Mouse (Mus musculus) thymus, adult 18-20 months (tissue): ENCODE results near the gene Rln1.

Source experiments
- DNase-seq, 2 experiments: peaks; one replicate each; pipeline ENCODE4 v3.0.0; 2022; ENCODE audit warnings: mixed read lengths in 2 of 2

Rln1 gene

GRCm38 (mm10) chr19:29360251-29360650 lies 25.8 kb upstream of the Rln1 start:
- DNase-seq, result no peak

GRCm38 (mm10) chr19:29356281-29356680 lies 21.8 kb upstream of the Rln1 start:
- DNase-seq, result no peak

GRCm38 (mm10) chr19:29354895-29355877 lies 20.7 kb upstream of the Rln1 start:
- peak; percentile 71 to 73 for DNase-seq

- DNase-seq, result no peak
Observed at GRCm38 (mm10) chr19:29350991-29351390, 16.5 kb upstream of the Rln1 start.

DNA sequence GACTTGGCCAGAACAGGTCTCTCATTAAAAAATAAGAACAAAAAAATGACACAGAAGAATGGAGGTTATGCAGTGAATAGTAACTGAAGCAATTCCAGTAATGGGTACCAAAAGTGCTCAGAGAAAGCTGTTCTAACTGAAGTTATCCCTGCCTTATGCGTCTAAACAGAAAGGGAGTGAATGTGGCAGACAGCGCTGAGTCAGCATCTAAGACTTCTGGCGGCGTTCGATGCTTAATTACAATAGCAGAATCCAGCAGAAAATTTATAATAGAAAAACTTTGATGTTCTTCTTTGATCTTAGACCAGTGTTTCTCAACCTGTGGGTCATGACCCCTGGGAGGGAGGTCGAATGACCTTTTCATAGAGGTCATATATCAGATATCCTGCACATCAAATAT lies 11.2 kb upstream of the Rln1 start:
- DNase-seq, result no peak

GRCm38 (mm10) chr19:29344868-29345267 lies 10.4 kb upstream of the Rln1 start:
- no peak for DNase-seq

DNA sequence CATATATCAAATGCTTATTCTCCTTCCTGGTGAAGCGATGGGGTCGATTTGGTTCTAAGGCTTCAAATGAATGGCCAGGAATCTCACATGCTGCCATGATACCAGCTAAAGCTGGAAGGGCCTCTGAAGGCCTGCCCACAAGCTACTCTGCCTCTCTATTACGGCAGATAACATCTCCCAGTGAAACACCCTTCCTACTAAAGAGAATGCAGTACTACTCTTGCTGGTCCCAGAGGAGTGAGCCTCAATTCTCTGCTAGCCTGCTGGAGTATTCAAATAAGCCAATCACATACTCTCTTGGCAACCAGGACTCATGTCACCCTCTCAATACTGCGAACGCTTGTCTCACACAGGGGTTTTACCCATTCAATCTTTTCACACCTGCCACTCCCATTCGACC lies 7.8 kb upstream of the Rln1 start:
- DNase-seq, result no peak

GRCm38 (mm10) chr19:29341029-29341428 lies 6.6 kb upstream of the Rln1 start:
- DNase-seq, result no peak

- no peak for DNase-seq
Observed at GRCm38 (mm10) chr19:29336624-29337023, 2.2 kb upstream of the Rln1 start.

- DNase-seq, result no peak
Observed at GRCm38 (mm10) chr19:29326822-29327552, 7.5 kb downstream of the Rln1 start.

DNA sequence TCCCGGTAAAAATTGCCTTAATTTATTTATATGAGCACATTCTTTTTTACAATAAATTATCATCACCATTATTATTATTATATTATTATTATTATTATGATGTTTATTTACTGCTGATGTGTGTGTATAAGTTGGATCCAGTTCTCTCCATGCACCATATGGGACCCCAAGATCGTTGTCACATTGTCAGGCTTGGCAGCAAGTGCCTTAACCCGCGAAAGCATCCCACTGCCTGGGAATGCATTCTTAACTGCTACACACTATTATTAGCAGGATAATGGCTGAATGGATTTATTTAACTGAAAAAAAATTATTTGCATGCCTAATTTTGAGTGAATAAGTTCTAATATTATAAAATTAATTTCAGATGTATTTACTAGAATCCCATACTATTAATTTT lies 8.1 kb downstream of the Rln1 start:
- DNase-seq, result no peak

GRCm38 (mm10) chr19:29325852-29326180 lies 8.7 kb downstream of the Rln1 start:
- DNase-seq, result no peak

- DNase-seq, result peak; percentile 37 to 40
Observed at GRCm38 (mm10) chr19:29325053-29325851, 9.2 kb downstream of the Rln1 start, which contains the start of gene Insl6. TSS of gene Insl6 (minus strand) at chr19:29325356.

DNA sequence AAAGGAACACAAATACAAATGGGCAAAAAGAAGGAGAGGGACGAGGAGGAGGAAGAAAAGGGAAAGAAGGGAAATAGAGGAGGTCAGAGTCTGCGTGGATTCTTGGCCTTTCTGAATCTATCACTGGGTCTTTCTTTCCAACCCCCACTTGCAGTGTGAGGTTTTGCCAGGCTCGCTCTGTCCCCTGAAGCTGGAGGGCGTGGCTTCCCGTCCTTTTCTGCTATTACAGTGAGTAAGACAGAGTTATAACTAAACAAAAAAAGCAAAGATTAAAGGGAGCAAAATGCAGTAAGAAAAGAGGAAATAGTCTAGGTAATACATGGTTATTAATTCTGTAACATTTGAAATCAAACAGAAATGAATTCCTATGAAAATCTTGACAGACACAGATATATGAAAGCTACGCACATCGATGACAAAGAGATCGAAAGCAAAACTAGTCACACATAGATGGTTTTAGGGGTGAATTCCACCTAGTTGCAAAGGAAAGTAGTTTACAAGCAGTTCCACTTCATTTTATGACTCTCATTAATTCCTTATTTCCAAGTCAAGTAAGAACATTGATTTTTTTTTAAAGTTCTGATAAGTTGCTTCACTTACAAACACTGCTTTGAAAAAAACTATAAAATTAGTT lies 10.9 kb downstream of the Rln1 start:
- DNase-seq, result peak in 1 of 2 experiments; percentile 15

DNA sequence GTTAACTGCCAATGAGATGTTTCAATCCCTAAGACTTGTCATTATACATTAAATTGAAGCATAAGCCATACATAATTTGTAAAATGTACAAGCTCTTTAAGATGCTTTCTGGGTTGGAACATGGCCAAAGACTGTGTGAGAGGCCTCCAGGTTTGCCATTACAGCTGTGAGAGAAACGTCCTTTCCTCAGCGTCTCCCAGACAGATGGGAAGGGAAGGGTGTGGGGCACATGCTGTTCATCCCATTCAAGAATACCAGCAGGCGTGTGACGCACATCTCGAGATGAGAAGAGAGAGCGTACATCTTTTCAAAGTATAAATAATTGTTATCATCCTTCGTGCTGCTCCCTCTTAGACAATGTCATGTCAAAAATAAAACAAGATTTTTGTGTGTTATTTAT lies 21.8 kb downstream of the Rln1 start:
- DNase-seq, result no peak

- no peak for DNase-seq
Observed at GRCm38 (mm10) chr19:29311791-29312190, 22.7 kb downstream of the Rln1 start.

GRCm38 (mm10) chr19:29308832-29309231 lies 25.6 kb downstream of the Rln1 start:
- no peak for DNase-seq

DNA sequence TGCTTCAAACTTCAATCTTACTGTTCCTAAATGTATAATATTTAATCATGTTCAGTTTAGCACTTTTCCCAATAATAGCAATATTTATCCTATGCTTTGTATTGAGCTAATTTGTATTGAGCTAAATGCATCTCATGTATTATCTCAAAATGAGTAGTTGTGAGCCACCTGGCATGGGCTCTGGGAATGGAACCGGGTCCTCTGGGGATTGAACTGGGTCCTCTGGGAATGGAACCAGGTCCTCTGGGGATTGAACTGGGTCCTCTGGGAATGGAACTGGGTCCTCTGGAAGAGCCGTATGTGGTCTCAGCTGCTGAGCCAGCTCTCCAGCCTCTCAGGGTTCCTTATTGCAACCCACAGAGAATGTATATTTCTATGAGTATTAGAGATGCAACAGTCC lies 32.4 kb downstream of the Rln1 start:
- no peak for DNase-seq

DNA sequence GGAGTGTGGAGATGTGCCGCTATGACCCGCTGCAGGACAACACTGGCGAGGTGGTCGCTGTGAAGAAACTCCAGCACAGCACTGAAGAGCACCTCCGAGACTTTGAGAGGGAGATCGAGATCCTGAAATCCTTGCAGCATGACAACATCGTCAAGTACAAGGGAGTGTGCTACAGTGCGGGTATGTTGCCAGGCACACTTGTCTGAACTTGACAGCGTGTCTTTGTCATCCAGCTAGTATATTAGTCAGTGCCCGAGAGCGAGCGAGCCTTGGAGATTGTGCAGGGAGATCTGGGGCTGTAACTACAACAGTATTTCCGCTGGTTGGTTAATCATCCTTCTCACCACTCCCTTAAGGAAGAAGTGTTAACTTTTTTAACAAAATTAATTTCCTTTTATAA lies 33.6 kb downstream of the Rln1 start:
- no peak for DNase-seq

GRCm38 (mm10) chr19:29297366-29297765 lies 37.1 kb downstream of the Rln1 start:
- DNase-seq, result no peak

- no peak for DNase-seq
Observed at GRCm38 (mm10) chr19:29296166-29296565, 38.3 kb downstream of the Rln1 start.

GRCm38 (mm10) chr19:29294756-29295155 lies 39.7 kb downstream of the Rln1 start:
- DNase-seq, result no peak

GRCm38 (mm10) chr19:29292546-29292945 lies 41.9 kb downstream of the Rln1 start:
- no peak for DNase-seq
